Mouse (Mus musculus) E14TG2a.4 (cell line): ENCODE data around the gene Sncb.
"Not testable (repeated sequence)": the region's sequence is repeated elsewhere in the genome, so short reads cannot be mapped to it uniquely, and the experiment has no call there.

ENCODE experiments used
- CTCF ChIP-seq: conservative IDR thresholded peaks from 2 replicates; pipeline ENCODE4 v1.5.1; 2014; ENCODE audit warnings: low read length
- POU5F1 ChIP-seq: IDR thresholded peaks from 2 replicates; pipeline ENCODE4 v1.6.1; 2014; ENCODE audit warnings: low read length, borderline replicate concordance

DNA sequence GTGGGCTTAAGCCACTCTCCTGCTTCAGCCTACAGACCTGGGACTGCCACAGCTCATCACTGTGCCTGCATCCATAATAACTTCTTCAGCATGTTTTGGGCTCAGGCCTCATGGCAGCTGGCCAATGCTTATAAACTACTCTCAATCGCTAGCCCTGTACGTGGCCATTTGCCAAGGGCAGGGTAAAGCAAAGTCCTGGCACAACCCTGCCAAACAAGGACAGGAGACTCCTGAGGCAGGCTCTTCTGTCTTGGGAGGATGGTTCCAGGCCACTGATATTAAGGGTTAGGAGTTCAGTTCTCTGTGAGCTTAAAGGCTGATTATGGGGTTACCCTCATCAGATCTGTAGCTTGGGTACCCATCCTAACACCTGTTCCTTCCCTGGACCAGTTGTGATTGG lies 21.2 kb upstream of the Sncb start:
- TF ChIP-seq CTCF, POU5F1: not testable (repeated sequence)
